18 mouse cellular contexts compared by ENCODE assay signal in genomic region chr1:85839790-85840189, GRCm38 (mm10). TPM values are rescaled to one million over a fixed set of nuclear protein-coding genes. Genes with fewer than 3 reads are reported as not detected.
A peak's percentile ranks its signal among the peaks of the same experiment; 100 is the strongest.
DNase-seq lines count a peak whose midpoint lies in the region; ATAC-seq and TF ChIP-seq lines count a peak whose summit lies in the region.
"Had no signal": no experiment of that assay in that cellular context is flagged by ENCODE, and none has a peak within 500 bp of the region (broad histone marks: within the 10 kb centered on the region; RNA-seq: fewer than 3 reads in every experiment).

No protein-coding gene starts in this region.

- no peak for DNase-seq in heart, postnatal 10 days
- DNase-seq in liver, postnatal 0 days: no peak
- no peak for DNase-seq in liver, embryonic 11.5 days (ENCODE audit: low spot score)
- peak; percentile 19 for DNase-seq in A20 (ENCODE audit: low read depth, low spot score)
- DNase-seq in MEL (ENCODE audit: low read depth, low spot score): no peak
- no peak for DNase-seq in frontal cortex, postnatal 10 days (ENCODE audit: low spot score in 2 of 2)
- DNase-seq: adrenal gland, postnatal 10 days; cerebellum, adult 11-12 months; cerebellum, adult 9-10 months; cerebellum, postnatal 25 days; gastrocnemius, postnatal 10 days; heart, postnatal 36 days had no signal

- H3K9ac ChIP-seq in heart, embryonic 15.5 days: no peak overlapping the region
- H3K9ac ChIP-seq in liver, postnatal 0 days (replicated peaks): no peak overlapping the region
- H3K9ac ChIP-seq in liver, embryonic 11.5 days (ENCODE audit: low read depth, low read length): no peak overlapping the region
- H3K9ac ChIP-seq in MEL (ENCODE audit: control insufficient read depth, low read depth, low read length, poor library complexity, severe bottlenecking): no peak overlapping the region
- H3K9ac ChIP-seq in intestine, embryonic 16.5 days (ENCODE audit: low read depth, low read length): no peak overlapping the region
- H3K9ac ChIP-seq: embryonic facial prominence, embryonic 12.5 days; forebrain, embryonic 15.5 days; heart, embryonic 12.5 days; hindbrain, embryonic 15.5 days had no signal

- no peaks in the 10 kb centered on the region for H3K27me3 ChIP-seq in heart, embryonic 15.5 days
- no peaks in the 10 kb centered on the region for H3K27me3 ChIP-seq in liver, postnatal 0 days (ENCODE audit: insufficient read depth, low read length)
- H3K27me3 ChIP-seq in liver, embryonic 11.5 days (replicated peaks; ENCODE audit: control insufficient read depth, insufficient read depth, low read length): no peaks in the 10 kb centered on the region
- no peaks in the 10 kb centered on the region for H3K27me3 ChIP-seq in MEL (ENCODE audit: control insufficient read depth in 1 of 2, insufficient read depth in 2 of 2, low read length in 2 of 2)
- no peaks in the 10 kb centered on the region for H3K27me3 ChIP-seq in intestine, embryonic 16.5 days (replicated peaks; ENCODE audit: control insufficient read depth, insufficient read depth, low read length)
- H3K27me3 ChIP-seq: embryonic facial prominence, embryonic 12.5 days; forebrain, embryonic 15.5 days; heart, embryonic 12.5 days; hindbrain, embryonic 15.5 days had no signal

- H3K36me3 ChIP-seq in heart, embryonic 15.5 days: peaks cover 13% of the 10 kb centered on the region; the same call in 1 of the 2 replicates
- H3K36me3 ChIP-seq in liver, postnatal 0 days (replicated peaks; ENCODE audit: insufficient read depth, low read length): peaks cover 37% of the 10 kb centered on the region
- H3K36me3 ChIP-seq in liver, embryonic 11.5 days (ENCODE audit: control insufficient read depth, insufficient read depth, low read length): peaks cover 2% of the 10 kb centered on the region; the same call in 1 of the 2 replicates
- peaks cover 15 to 25% of the 10 kb centered on the region in 2 experiments for H3K36me3 ChIP-seq in MEL (ENCODE audit: control insufficient read depth in 1 of 2, insufficient read depth in 2 of 2, low read length in 2 of 2)
- peaks cover 9% of the 10 kb centered on the region for H3K36me3 ChIP-seq in intestine, embryonic 16.5 days (ENCODE audit: control insufficient read depth, insufficient read depth, low read length)
- H3K36me3 ChIP-seq: hindbrain, embryonic 15.5 days had no signal

- TF ChIP-seq POLR2A in MEL (IDR thresholded peaks at IDR 0.05; ENCODE audit: control insufficient read depth in 1 of 2, insufficient read depth in 1 of 2, low read depth in 1 of 2, low read length in 2 of 2, poor library complexity in 1 of 2): no peak

- H3K4me3 ChIP-seq in heart, embryonic 15.5 days: no peak overlapping the region
- H3K4me3 ChIP-seq in liver, postnatal 0 days (ENCODE audit: low read depth, low read length): no peak overlapping the region
- no peak overlapping the region for H3K4me3 ChIP-seq in liver, embryonic 11.5 days (ENCODE audit: low read depth, low read length)
- no peak overlapping the region for H3K4me3 ChIP-seq in MEL (ENCODE audit: control insufficient read depth in 1 of 2, insufficient read depth in 1 of 2, low read depth in 2 of 2, low read length in 2 of 2)
- H3K4me3 ChIP-seq in intestine, embryonic 16.5 days (ENCODE audit: low read length): no peak overlapping the region
- H3K4me3 ChIP-seq: embryonic facial prominence, embryonic 12.5 days; forebrain, embryonic 15.5 days; heart, embryonic 12.5 days; hindbrain, embryonic 15.5 days had no signal

- no peak for TF ChIP-seq CTCF in liver, postnatal 0 days (IDR thresholded peaks at IDR 0.05; ENCODE audit: low read depth)
- TF ChIP-seq CTCF in MEL (IDR thresholded peaks at IDR 0.05 in 2 of 3, conservative IDR thresholded peaks at IDR 0.05 in 1 of 3; ENCODE audit: control insufficient read depth in 1 of 3, insufficient read depth in 1 of 3, low read depth in 2 of 3, low read length in 3 of 3, poor library complexity in 1 of 3, severe bottlenecking in 1 of 3): no peak

- no peak for TF ChIP-seq RAD21 in MEL (IDR thresholded peaks at IDR 0.05; ENCODE audit: low read depth, low read length)

- peak overlapping the region; percentile 0; the same call in 1 of the 2 replicates for H3K27ac ChIP-seq in heart, embryonic 15.5 days
- H3K27ac ChIP-seq in liver, postnatal 0 days (ENCODE audit: low read depth): peak overlapping the region; percentile 12; the same call in 1 of the 2 replicates
- no peak overlapping the region for H3K27ac ChIP-seq in liver, embryonic 11.5 days (ENCODE audit: low read depth, low read length)
- no peak overlapping the region for H3K27ac ChIP-seq in MEL (ENCODE audit: control insufficient read depth, low read depth, low read length)
- no peak overlapping the region for H3K27ac ChIP-seq in intestine, embryonic 16.5 days (ENCODE audit: low read length)
- H3K27ac ChIP-seq: embryonic facial prominence, embryonic 12.5 days; forebrain, embryonic 15.5 days; hindbrain, embryonic 15.5 days had no signal

- no peak for ATAC-seq in heart, embryonic 15.5 days (replicated peaks; ENCODE audit: insufficient number of reproducible peaks, insufficient read depth, low FRiP score, low read depth)
- no peak for ATAC-seq in liver, postnatal 0 days
- no peak for ATAC-seq in liver, embryonic 11.5 days (replicated peaks; ENCODE audit: low FRiP score)
- no peak for ATAC-seq in intestine, embryonic 16.5 days
- ATAC-seq: forebrain, embryonic 15.5 days had no signal

- H3K4me1 ChIP-seq in heart, embryonic 15.5 days (replicated peaks): peaks cover 26% of the 10 kb centered on the region
- peaks cover 27% of the 10 kb centered on the region for H3K4me1 ChIP-seq in liver, postnatal 0 days (ENCODE audit: insufficient read depth)
- peaks cover 15% of the 10 kb centered on the region for H3K4me1 ChIP-seq in liver, embryonic 11.5 days (replicated peaks; ENCODE audit: control insufficient read depth, insufficient read depth, low read length)
- peaks cover 8 to 18% of the 10 kb centered on the region in 2 experiments for H3K4me1 ChIP-seq in MEL (ENCODE audit: control insufficient read depth in 1 of 2, insufficient read depth in 2 of 2, low read length in 2 of 2)
- H3K4me1 ChIP-seq in intestine, embryonic 16.5 days (ENCODE audit: control insufficient read depth, insufficient read depth, low read length): peaks cover 6% of the 10 kb centered on the region; the same call in 1 of the 2 replicates
- H3K4me1 ChIP-seq: embryonic facial prominence, embryonic 12.5 days; forebrain, embryonic 15.5 days; hindbrain, embryonic 15.5 days had no signal

- H3K4me2 ChIP-seq in heart, embryonic 15.5 days: no peak overlapping the region
- no peak overlapping the region for H3K4me2 ChIP-seq in liver, postnatal 0 days (ENCODE audit: low read depth, low read length)
- no peak overlapping the region for H3K4me2 ChIP-seq in liver, embryonic 11.5 days
- no peak overlapping the region for H3K4me2 ChIP-seq in intestine, embryonic 16.5 days (ENCODE audit: low read depth, low read length)
- H3K4me2 ChIP-seq: embryonic facial prominence, embryonic 12.5 days; forebrain, embryonic 15.5 days; heart, embryonic 12.5 days; hindbrain, embryonic 15.5 days had no signal

- intact Hi-C loops in heart, postnatal 10 days (cut with DNase I): loop anchor here (10.0 kb wide), 1 partner anchor 105 kb away; no protein-coding TSS in a partner anchor

- no peak for TF ChIP-seq EP300 in liver, postnatal 0 days (IDR thresholded peaks at IDR 0.05; ENCODE audit: low read depth)
- TF ChIP-seq EP300 in MEL (IDR thresholded peaks at IDR 0.05; ENCODE audit: low read depth in 1 of 2, low read length in 2 of 2): peak in 1 of 2 experiments; percentile 15; a peak in 1 of 4 replicates

- H3K79me2 ChIP-seq in MEL (ENCODE audit: control insufficient read depth, insufficient read depth, low read length, poor library complexity): peaks cover 5% of the 10 kb centered on the region; the same call in 1 of the 2 replicates

- 72% methylated on average over 1 of the region's 1 CpGs for WGBS in heart, embryonic 15.5 days
- WGBS in liver, postnatal 0 days (ENCODE audit: insufficient replicate concordance): 59% methylated on average over 1 of the region's 1 CpGs
- 63% methylated on average over 1 of the region's 1 CpGs for WGBS in liver, embryonic 11.5 days
- WGBS in intestine, embryonic 16.5 days: 67% methylated on average over 1 of the region's 1 CpGs

- H3K9me3 ChIP-seq in heart, embryonic 15.5 days (replicated peaks): no peaks in the 10 kb centered on the region
- H3K9me3 ChIP-seq in liver, postnatal 0 days (ENCODE audit: low read length): no peaks in the 10 kb centered on the region
- no peaks in the 10 kb centered on the region for H3K9me3 ChIP-seq in liver, embryonic 11.5 days (ENCODE audit: control insufficient read depth, low read length)
- no peaks in the 10 kb centered on the region for H3K9me3 ChIP-seq in MEL (replicated peaks; ENCODE audit: insufficient read depth, low read length)
- H3K9me3 ChIP-seq in intestine, embryonic 16.5 days (ENCODE audit: control insufficient read depth, low read length): no peaks in the 10 kb centered on the region
- H3K9me3 ChIP-seq: embryonic facial prominence, embryonic 12.5 days; forebrain, embryonic 15.5 days; heart, embryonic 12.5 days; hindbrain, embryonic 15.5 days had no signal

TF ChIP-seq in MEL, 35 proteins besides CTCF, POLR2A, EP300 and RAD21 (continues in another document):
- no peak for TF ChIP-seq SIN3A (IDR thresholded peaks at IDR 0.05; ENCODE audit: low read length)
- 0 out of 2 replicates have a peak, but pooled peaks have one; percentile 19 for TF ChIP-seq BHLHE40 (IDR thresholded peaks at IDR 0.05; ENCODE audit: borderline replicate concordance, low read depth, low read length)

RNA-seq across cellular contexts. Expression of gene Cab39, which starts 46.5 kb away (rescaled TPM):
- 21.9 and 25.2 TPM in 2 replicates for polyA plus RNA-seq in heart, embryonic 15.5 days (2015; fragmentation: Nextera tagmentation; extraction: Ambion mirVana)
- 100 to 1,000 TPM; 106 to 108 TPM for total RNA-seq in heart, postnatal 10 days (2021)
- polyA plus RNA-seq in liver, postnatal 0 days (2015; fragmentation: Nextera tagmentation; extraction: Ambion mirVana): 13.9 and 14.8 TPM in 2 replicates
- 29.2 and 32.6 TPM in 2 replicates for polyA plus RNA-seq in liver, embryonic 11.5 days (2014; fragmentation: Nextera tagmentation; extraction: Ambion mirVana)
- total RNA-seq in MEL (2012; rRNA removed): 68.7 and 72.5 TPM in 2 replicates
- polyA plus RNA-seq in MEL (2012; ENCODE audit: insufficient read depth in 1 of 2, insufficient read length in 2 of 2, low read depth in 1 of 2, low replicate concordance in 2 of 2, missing spikeins in 1 of 2): 100 to 1,000 TPM in 1 of 2 experiments, 10 to 100 TPM in 1; 66.5 to 144 TPM
- polyA plus RNA-seq in intestine, embryonic 16.5 days (2015; fragmentation: Nextera tagmentation; extraction: Ambion mirVana): 14.4 and 22.9 TPM in 2 replicates

RNA-seq across cellular contexts. Expression of gene Itm2c, which starts 54.3 kb away (rescaled TPM):
- polyA plus RNA-seq in heart, embryonic 15.5 days (2015; fragmentation: Nextera tagmentation; extraction: Ambion mirVana): 181 and 231 TPM in 2 replicates
- 100 to 1,000 TPM in 1 of 2 experiments, 10 to 100 TPM in 1; 96.4 to 109 TPM for total RNA-seq in heart, postnatal 10 days (2021)
- polyA plus RNA-seq in liver, postnatal 0 days (2015; fragmentation: Nextera tagmentation; extraction: Ambion mirVana): 52.1 and 56.7 TPM in 2 replicates
- 39.7 and 41.8 TPM in 2 replicates for polyA plus RNA-seq in liver, embryonic 11.5 days (2014; fragmentation: Nextera tagmentation; extraction: Ambion mirVana)
- total RNA-seq in MEL (2012; rRNA removed): 22.6 and 24.8 TPM in 2 replicates
- 10 to 100 TPM in 1 of 2 experiments, not detected in 1; 28.2 TPM for polyA plus RNA-seq in MEL (2012; ENCODE audit: insufficient read depth in 1 of 2, insufficient read length in 2 of 2, low read depth in 1 of 2, low replicate concordance in 2 of 2, missing spikeins in 1 of 2)
- 129 and 141 TPM in 2 replicates for polyA plus RNA-seq in intestine, embryonic 16.5 days (2015; fragmentation: Nextera tagmentation; extraction: Ambion mirVana)

Comparison
In these comparisons a context has a peak if more than half of its experiments do, and no peak if none do; other contexts are left out.
1. H3K27ac ChIP-seq: peak in heart, embryonic 15.5 days (single experiment) and liver, postnatal 0 days (single experiment); none in liver, embryonic 11.5 days (single experiment), MEL (single experiment) and intestine, embryonic 16.5 days (single experiment).